Mouse (Mus musculus): ENCODE measurements around the gene Fxyd2.
A peak's percentile ranks its signal among the peaks of the same experiment; 100 is the strongest.

Gene Fxyd2

DNA sequence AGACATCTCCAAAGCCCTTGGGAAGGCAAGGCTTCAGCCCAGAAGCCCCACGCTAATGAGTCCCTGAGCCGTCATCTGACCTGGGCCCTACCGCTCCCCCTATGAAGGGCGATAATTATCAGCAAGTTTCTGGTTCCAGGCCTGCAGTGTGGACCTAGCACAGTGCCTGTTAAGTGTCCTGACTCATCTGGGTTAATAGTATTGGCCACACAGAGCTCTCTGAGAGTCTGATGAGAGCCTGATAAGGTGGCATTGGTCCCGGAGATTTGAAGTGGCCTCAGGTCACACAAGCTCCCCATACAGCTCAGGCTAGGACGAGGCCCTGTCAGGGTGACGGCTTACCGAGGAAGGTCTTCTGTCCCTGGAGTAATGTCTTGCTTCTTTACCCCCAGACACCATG lies 9.9 kb upstream of the Fxyd2 start:
- no peak for DNase-seq (ENCODE audit: low spot score in 2 of 2)

DNA sequence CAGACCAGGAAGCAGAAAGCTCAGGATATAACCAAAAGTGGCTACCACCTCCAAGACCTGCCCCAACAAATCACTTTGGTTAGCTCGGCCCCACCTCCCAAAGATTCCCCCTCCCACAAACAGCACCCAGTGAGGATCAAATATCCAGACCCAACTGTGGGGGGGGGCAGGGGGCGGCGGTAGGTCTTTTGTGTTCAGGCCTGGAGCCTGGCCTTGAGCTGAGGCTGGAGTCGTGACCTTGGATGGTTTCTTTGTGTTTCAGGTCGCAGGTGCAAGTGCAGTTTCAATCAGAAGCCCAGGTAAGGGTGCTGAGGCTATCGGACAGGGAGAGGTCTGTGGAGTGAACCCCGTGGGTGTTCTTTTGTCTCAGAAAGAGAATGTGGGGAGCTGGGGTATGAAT lies 8.2 kb upstream of the Fxyd2 start:
- DNase-seq (ENCODE audit: low spot score in 2 of 2), result no peak

DNA sequence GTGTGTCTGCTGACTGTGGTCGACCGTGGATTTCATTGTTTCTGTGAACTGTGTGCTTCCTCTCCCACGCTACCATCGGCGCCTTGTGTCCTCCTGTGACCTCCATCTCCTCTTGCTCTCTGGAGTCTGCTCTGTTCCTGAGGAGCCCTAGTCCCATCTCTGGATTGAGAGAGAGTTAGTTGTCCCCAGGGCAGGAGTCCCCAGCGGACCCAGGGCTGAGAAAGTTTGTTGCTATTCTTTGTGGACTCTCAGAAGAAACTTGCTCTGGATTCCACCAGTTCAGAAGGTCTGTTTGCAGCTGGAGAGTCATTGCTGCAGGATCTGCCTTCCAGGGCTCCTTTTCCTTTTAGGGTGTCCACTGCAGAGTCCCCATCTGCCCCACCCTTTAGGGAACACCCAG lies 4.3 kb upstream of the Fxyd2 start:
- DNase-seq (ENCODE audit: low spot score in 2 of 2), result no peak

DNA sequence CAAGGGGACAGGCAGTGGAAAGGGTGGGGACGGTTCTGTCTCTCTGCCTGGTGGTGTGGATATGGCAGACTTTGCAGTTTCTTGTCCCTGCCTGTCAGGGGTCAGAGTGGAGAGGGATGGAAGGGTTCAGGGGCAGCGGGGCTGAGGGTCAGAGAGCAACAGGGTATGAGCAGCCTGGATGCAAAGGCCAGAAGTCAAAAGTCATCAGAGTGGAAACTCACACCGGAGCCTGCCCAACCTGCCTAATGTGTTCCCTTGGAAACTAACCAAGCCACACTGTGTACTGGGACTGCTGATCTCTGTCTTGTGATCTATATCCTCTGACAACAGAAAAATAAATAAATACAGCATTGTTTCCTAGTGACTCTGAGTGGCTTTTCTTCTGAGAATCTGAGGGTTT lies 3.7 kb upstream of the Fxyd2 start:
- DNase-seq (ENCODE audit: low spot score in 2 of 2), result no peak

DNA sequence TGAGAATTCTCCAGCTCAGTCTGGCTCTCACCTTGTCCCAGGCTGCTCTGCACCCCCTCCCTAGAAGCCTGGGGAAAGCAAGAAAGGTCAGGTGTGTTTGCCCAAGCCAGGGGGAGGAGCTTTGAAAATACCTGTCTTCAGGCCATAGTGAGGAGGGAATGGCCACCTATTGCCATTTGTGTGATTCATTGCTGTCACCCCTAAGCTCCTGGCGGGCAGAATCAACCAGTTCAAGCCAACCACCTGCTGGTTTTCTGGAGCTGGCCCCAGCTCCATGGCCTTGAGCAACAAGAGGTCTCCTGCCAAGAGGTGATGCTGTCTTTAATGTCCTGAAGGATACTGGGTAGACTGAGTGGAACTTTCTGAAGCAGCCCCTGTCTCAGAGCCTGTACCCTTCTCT lies 1.1 kb upstream of the Fxyd2 start:
- no peak for DNase-seq (ENCODE audit: low spot score in 2 of 2)

DNA sequence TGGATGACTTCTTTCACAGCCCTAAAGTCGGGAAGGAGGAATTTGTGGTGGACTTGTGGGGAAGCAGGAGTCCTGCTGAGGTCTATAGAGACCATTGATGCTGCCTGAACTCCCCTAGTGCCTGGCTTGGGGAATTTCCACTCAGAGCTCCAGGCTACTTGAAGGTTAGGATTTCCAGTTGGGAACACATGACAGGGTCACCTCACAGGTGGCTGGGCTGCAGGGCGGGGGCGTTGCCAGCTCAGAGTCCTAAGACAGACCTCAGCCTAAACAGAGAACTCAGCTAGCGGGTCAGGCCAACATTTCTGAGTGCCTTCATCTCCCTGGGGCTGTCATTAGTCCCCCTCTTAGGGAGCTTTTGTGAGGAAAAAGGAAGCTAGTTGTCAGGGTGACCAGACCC lies 2.4 kb downstream of the Fxyd2 start:
- DNase-seq (ENCODE audit: low spot score in 2 of 2), result no peak

DNA sequence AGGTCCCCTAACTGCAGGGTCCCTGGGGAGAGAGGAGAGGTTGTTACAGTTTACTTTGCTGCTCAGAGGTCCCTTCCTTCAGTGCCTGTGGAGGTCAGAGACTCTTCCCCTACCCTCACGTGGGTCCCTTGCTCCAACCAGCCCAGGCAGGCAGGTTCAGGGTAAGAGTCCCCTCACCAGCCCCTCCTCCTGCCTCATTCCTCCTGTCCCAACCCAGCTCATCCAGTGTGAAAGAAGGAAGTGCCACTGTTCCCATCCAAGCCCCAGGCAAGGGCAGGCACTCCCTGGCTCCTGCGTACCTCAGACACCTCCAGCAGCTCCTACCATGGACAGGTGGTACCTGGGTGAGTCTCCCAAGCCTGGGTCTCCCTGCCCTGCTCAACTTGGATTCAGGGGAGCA lies 3.5 kb downstream of the Fxyd2 start:
- no peak for DNase-seq (ENCODE audit: low spot score in 2 of 2)

DNA sequence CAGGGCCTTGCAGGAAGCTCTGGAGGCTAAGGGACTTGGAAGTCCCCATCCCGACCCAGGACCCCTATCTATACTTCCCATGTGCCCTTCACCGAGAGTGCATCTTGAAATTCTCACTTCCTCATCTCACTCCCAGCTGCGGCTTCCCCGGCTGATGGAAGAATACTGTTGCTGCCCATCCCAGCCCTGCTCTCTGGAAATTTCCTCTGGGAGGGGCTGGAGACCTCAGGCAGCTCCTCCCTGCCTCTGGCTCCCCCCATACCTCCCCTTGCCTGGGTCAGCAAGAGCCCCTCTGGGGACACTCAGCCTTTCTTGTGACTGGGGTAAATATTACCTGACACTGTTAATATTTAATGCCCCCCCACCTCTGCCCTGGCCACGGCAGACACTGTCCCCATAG lies 6.2 kb downstream of the Fxyd2 start:
- DNase-seq (ENCODE audit: low spot score in 2 of 2), result no peak

DNA sequence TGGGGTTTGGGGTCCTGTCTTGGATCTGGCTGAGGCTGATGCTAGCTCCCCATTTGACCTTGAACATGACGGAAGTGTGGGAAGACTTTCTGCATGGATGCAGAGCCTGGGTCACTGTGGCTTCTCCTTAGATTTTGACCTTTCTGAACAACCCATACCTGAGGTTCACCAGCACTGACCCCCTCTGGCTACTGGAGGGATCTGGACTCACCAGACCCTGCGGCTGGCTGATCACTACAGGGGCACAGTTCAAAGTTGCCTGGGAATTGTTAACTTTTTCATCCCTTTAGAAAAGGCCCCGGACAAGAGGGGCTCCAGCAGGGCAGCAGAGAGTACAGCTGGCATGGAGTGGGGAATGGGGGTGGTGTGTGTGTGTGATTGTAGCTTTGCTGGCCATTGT lies 7.3 kb downstream of the Fxyd2 start:
- DNase-seq (ENCODE audit: low spot score in 2 of 2), result no peak

DNA sequence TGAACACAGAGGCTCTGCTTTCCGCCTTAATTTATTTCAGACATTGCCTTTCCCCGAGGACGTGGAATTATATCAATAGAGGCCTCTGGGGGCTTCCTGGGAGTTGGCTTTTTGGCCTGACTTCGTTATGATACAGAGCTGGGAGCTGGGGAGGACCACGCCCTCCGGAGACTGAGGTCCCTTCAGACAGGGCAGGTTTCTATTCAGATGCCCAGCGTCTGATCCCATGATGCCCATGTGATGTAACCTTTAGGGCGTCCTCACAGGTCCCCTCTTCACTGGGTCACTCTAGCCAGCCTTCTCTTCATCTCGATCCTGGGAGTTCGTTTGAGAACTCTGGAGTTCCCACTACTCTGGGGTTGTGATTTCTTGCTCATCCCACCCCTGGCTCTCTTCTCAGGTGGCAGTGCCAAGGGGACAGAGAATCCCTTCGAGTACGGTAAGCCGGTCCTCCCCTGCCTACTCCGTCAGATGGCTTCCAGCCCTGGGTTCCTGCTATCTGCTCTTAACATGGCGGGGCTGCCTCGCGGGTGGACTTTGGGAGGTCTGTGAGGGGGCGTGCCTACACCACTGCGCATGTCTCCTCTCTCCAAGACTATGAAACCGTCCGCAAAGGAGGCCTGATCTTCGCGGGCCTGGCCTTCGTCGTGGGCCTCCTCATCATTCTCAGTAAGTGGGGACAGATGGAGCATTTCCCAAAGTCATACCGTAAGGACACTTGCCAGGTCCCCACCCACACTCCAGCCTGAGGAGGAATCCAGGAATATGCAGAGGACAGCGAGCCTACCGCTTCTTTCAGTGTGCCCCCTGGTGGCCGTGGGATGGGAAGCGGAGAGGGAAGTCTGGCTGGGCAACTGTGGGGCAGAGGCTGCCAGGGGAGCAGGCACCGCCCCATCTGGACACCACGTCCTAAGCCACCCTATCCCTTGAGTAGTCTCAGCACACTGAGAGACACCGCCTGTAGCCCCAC lies 8.5 kb downstream of the Fxyd2 start:
- DNase-seq (ENCODE audit: low spot score in 2 of 2), result peak; percentile 25 to 66

DNA sequence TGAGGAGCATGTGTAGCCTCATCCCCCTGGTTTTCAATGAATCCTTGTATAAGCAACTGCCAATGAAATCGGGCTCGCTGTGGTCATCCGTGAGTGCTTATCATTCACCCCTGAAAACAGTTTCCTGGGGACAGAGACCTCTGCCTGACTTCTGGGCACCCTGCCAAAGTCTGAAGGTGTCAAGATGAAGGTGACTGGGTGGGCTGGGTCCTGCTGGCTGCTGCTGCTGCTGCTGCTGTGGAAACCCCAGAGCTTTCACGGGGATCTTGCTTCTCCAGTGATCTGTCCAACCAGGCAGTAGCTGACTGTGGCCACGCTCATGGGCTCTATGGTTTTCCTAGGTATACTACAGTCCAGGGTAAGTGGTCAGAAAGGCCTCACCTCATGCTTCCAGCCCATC lies 10.7 kb downstream of the Fxyd2 start:
- DNase-seq (ENCODE audit: low spot score in 2 of 2), result no peak

DNA sequence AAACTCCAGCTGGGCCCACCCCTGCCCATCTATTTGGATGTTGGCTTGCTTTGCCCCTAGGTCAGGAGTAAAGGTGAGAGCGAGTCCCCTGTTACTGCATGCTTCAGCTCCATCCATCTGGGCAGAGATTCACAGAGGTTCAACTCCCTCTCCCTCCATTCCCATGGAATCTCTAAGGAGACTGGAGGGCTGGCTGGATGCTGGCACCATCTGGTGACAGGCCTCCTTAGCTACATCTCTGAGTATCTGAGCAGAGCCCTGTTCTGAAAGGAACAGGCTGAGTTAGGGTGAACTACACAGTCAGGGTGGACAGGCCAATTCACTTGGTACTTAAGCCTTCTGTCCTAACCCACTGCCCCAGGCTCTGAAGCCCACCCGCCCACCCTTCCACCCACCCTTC lies 11.1 kb downstream of the Fxyd2 start:
- no peak for DNase-seq (ENCODE audit: low spot score in 2 of 2)

DNA sequence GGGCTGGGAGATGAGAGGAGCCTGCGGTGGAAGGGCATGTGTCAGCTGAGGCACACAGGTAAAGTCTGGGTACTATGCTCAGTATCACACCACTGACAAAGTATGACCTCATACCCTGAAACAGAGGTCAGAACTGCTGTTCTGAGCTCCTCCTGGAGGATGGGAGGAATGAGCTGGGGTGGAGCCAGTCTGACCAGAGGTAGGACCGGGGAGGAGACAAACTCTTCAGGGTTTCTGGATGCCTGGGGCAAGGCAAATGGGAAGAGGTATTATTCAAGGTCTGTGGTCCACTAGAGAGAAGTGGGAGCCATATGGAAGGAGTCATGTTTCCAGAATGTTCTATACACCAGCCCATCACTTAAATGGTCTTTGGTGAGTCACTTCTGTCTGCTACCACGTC lies 11.6 kb downstream of the Fxyd2 start:
- no peak for DNase-seq (ENCODE audit: low spot score in 2 of 2)

DNA sequence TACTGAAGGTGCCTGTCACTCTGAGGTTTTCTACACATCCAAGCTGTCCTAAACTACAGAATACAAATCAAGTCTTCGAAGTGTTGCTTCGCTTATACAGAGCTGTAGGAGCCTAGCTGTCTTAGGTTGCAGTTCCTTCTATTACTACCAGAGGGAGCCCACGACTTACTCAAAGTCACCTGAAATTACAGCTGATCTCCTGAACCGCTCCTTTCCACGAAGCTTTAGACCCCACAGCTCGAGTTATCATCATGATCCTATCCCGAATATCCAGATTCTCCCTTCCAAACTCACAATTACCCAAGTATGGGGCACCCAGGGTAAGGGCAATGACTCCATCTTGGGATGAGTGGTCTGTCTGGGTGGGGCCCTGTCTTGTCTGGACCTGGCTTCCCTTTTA lies 12.3 kb downstream of the Fxyd2 start:
- DNase-seq (ENCODE audit: low spot score in 2 of 2), result peak in 1 of 2 experiments; percentile 27

DNA sequence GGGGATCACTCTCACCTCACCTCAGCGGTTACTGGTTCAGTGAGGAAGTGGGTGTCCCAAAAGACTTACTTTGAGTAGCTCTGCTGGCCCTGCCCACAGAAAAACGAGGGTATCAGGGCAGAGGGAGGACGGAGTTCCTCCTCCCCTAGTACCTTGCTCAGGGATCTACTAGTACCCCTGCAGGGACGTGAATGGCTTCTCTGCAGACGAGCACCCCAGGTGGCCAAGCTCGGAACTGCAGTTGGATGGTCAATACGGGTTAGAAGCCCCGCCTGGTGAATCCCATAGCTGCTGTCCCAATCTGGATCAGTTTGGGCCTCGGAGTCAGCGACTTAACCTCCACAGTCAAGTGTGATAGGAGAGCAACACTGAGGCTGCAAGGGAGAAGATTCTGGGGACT lies 12.8 kb downstream of the Fxyd2 start:
- peak; percentile 79 to 94 for DNase-seq (ENCODE audit: low spot score in 2 of 2)

DNA sequence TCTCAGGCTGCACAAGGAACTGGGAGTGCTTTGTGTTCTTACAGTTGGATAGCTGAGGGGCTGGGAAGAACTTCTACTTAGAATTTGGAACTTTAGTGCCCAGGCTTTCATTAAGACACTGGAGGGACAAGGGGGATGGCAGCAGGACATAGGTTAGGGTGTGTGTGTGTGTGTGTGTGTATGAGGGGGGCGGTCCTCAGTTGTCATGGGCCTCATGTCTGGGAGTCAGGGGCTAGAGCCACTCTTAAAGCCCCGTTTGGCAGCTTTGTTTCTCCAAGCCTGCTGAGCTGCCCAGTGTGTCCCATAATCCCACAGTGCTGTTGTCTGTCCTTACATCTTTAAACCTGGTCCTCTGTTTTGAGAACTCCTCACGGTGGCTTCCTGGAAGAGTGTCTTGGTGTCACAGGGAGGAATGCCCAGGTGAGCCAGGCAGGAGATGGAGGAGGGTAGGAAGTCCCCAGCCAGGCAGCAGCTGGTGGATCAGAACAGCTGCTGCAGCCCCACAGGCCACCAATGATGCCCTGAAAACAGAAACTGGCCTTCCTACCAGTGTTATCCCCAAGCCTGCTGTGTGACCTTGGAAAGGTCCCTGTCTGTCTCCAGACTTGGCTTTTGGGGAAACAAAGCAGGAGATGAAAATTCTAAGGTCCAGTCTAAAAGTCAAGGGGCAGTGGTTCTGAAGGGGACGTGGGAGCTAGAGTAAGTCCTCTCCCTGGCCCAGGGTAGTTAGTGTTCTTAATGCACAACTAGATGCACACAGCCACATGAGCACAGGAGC lies 13.4 kb downstream of the Fxyd2 start:
- DNase-seq (ENCODE audit: low spot score in 2 of 2), result no peak

DNA sequence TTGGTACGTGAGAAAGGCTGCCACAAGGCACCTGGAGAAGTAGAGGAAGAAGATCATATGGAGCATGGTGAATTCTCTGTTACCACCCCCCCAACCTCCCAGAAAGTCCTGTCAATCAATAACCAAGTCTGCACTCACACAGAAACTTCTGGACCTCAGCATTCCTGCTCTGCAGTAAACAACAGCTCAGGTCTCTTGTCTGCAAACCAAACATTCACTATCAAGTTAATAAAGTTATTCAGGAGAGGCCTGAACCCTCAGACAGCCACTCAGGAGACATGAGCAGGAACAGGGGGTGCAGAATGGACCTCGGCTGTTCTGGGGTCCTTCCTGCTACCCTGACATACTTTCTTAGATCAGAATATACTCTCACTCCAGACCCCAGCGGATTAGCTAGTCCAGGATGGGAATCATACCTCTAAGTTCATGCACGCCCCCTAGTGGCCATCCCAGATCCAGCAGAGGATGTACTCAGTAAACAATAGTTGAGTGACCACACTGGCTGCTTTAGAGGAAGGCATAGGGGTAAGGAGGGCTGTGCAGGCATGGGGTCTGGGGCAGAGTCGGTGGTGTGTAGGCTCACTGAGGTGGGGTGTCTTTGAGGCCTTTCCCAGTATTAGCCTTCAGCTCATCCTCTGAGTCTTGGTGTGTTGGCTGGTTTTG lies 14.1 kb downstream of the Fxyd2 start:
- peak; percentile 6 to 54 for DNase-seq (ENCODE audit: low spot score in 2 of 2)

DNA sequence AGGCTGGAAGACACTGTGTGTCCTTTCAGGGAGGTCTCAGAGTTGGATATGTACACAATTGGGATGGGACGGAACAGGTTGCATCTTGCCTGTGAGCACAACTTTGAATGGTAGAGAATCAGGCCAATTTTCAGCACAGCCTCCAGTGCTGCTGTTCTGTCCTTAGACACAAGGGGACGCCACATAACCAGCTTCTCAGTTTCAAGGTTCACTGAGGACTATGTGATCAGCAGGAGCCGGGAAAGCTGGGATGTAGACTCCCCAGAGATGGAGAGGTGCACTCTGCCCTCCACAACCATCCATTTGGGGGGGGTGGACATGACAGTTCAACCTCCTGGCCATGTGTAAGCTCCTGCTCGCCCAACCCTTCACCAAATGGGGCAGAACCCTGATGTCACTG lies 16.4 kb downstream of the Fxyd2 start:
- DNase-seq (ENCODE audit: low spot score in 2 of 2), result peak in 1 of 2 experiments; percentile 32

DNA sequence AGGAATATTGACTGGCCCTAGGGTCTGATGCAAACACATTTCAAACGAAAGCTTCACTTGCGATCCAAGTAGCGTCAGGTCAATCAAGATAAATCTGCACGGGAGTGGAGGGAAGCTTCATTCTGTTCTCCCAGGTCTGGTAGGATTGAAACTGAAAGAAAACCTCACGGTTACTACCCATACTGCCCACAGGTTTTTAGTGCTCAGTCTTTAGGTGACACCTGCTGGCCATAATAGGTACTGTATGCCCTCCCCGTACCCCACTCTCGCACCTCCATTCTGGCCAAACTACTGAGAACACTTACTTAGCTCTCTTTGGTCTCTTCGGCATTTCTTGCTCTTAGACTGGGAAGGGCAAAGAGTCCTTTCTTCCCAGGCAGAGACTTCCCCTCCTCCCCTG lies 17.8 kb downstream of the Fxyd2 start:
- peak; percentile 33 to 72 for DNase-seq (ENCODE audit: low spot score in 2 of 2)

DNA sequence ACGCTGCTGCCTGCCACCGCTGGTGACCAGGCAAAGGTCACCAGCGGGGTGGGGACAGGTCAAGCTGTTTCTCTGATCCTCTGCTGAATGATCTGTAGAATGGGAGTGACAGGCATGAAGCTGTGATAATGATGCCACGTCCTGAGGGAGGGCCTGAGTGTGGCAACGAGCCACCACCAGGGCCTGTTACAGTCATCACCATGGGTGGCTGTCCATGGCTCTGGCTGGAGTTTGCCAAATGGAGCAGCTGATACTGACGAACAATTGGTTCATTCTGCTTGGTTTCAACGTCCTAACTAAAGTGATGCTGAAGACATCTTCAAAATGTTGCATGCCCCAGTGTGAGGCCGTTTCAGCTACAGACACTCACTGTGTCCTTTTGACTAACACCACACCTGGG lies 18.8 kb downstream of the Fxyd2 start:
- DNase-seq (ENCODE audit: low spot score in 2 of 2), result no peak

DNA sequence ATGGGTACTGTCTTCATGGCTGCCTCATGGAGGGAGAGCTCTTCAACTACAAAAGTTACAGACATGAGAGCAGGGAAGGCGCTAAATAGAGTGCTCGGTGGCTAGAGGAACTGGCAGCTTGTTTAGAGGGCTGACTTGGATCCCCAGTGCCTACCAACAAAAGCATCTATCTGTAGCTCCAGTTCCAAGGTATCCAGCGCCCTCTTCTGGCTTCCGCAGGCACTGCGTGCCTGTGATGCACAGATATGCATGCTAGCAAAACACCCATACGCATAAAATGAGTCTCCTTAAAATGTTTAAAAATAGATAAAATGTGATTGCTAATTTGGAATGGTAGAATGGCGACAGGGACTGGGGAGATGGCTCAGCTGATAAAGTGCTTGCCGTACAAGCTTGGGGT lies 21.7 kb downstream of the Fxyd2 start:
- peak in 1 of 2 experiments; percentile 26 for DNase-seq (ENCODE audit: low spot score in 2 of 2)

DNA sequence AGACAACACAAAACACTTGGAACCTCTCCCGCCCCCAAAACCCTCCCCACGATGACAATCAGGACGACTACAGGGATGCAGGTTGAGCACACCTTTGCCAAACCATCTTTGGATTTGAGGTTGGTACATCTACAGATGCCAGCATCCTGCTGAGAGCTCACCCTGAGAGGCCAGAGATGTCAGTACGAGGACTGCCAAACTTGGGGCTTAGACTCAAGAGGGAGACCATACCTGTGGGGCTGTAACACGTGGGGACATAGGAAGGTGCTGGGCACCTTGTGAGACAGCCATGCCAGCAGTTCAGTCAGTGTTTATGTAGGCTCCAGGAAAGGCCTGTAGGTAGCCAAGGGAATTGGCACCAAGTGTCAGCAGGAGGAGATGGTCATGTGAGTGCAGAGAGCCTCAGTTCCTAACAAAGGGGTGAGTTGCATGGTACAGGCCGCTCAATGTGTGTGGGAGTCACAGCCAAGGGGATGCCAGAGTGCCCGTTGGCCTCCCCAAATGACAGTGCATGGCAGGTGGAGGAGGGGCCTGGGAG lies 23.4 kb downstream of the Fxyd2 start:
- DNase-seq (ENCODE audit: low spot score in 2 of 2), result no peak
